Mouse (Mus musculus) small intestine, adult 2 months (tissue): ENCODE measurements around the gene Tuba8.

ENCODE experiments used
- CTCF ChIP-seq: fragments of 200-500 bp; IDR thresholded peaks from 2 replicates; pipeline ENCODE4 v1.5.1; 2012; ENCODE audit warnings: low read depth, mild to moderate bottlenecking, control low read depth, inconsistent platforms, low read length, moderate library complexity, mixed read lengths; ENCODE audit not compliant: insufficient replicate concordance, insufficient read length; ENCODE audit errors: extremely low read depth
- POLR2A ChIP-seq: fragments of 200-500 bp; IDR thresholded peaks from 2 replicates; pipeline ENCODE4 v1.6.1; 2012; ENCODE audit warnings: low read depth, mild to moderate bottlenecking, control low read depth, inconsistent platforms, low read length, moderate library complexity

DNA sequence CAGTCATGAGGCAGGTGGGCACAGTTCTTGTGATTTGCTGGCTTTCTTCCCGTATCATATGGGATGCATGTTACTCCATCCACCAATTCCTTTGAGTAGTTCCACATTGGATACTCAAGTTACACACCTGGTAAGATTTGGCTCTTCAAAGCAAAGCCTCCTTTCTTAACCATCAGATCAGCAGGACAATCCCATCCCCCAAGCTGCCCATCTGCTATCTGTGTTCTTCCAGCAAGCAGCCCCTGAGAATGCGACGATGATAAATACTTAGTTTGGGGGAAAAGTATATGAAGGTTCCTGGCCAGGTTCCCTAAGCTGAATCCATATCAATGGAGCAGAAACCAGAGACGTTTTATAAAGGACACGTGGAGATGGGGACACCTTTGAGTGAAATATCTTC, 3.7 kb downstream of the Tuba8 start:
- TF ChIP-seq POLR2A (no peak), CTCF (no peak)
